Mouse (Mus musculus) G1E (cell line): Measurements from ENCODE around the gene Tlr12.

Source experiments
- CTCF ChIP-seq: IDR thresholded peaks from 2 replicates; pipeline ENCODE4 v1.5.1; 2012; ENCODE audit warnings: low read depth, low read length, inconsistent platforms, mixed read lengths
- GATA1 ChIP-seq: IDR thresholded peaks from 2 replicates; pipeline ENCODE4 v1.6.1; 2012; ENCODE audit warnings: borderline replicate concordance, low read length, inconsistent platforms, mixed read lengths
- GATA2 ChIP-seq: IDR thresholded peaks from 2 replicates; pipeline ENCODE4 v1.6.1; 2012; ENCODE audit warnings: low read depth, low read length, inconsistent platforms, borderline replicate concordance
- POLR2AphosphoS5 ChIP-seq: IDR thresholded peaks from 2 replicates; pipeline ENCODE4 v1.6.1; 2012; ENCODE audit warnings: low read depth, low read length, inconsistent platforms; ENCODE audit not compliant: insufficient replicate concordance
- TAL1 ChIP-seq: conservative IDR thresholded peaks from 2 replicates; pipeline ENCODE4 v1.6.1; 2012; ENCODE audit warnings: low read depth, low read length, inconsistent platforms, mixed read lengths

GRCm38 (mm10) chr4:128654505-128655381, 36.3 kb upstream of the Tlr12 start, which contains the start of gene Phc2:
- no peak for TF ChIP-seq CTCF
- TF ChIP-seq GATA1 = no peak
- TF ChIP-seq TAL1 = no peak
- TF ChIP-seq POLR2AphosphoS5 = no peak
- TF ChIP-seq GATA2 = no peak
